Mouse (Mus musculus) liver, embryonic 16.5 days (tissue): ENCODE measurements around the gene Hmgb2. TPM values are rescaled to one million over a fixed set of nuclear protein-coding genes. Genes with fewer than 3 reads are reported as not detected.

ENCODE experiments used
- ATAC-seq: fragments of 200-750 bp; cut with Nextera tagmentation; 2 replicates; pipeline ENCODE4 v1.8.0; 2017; ENCODE audit warnings: low read depth, mild to moderate bottlenecking, moderate number of reproducible peaks, moderate library complexity
- H3K27ac ChIP-seq: fragments of 300-500 bp; sonication (generic); 2 replicates; pipeline ENCODE4 v1.5.1; 2014; ENCODE audit warnings: mild to moderate bottlenecking, low read length
- H3K27me3 ChIP-seq: fragments of 300-500 bp; sonication (generic); 2 replicates; pipeline ENCODE4 v1.6.1; 2014; ENCODE audit warnings: low read depth, low read length, mixed read lengths; ENCODE audit not compliant: control insufficient read depth, insufficient read depth
- H3K36me3 ChIP-seq: fragments of 300-500 bp; sonication (generic); 2 replicates; pipeline ENCODE4 v1.6.1; 2014; ENCODE audit warnings: mild to moderate bottlenecking; ENCODE audit not compliant: control insufficient read depth, insufficient read depth
- H3K4me1 ChIP-seq: fragments of 300-500 bp; sonication (generic); 2 replicates; pipeline ENCODE4 v1.6.1; 2014; ENCODE audit warnings: low read depth, low read length, mixed read lengths; ENCODE audit not compliant: control insufficient read depth
- H3K4me2 ChIP-seq: fragments of 300-500 bp; sonication (generic); 2 replicates; pipeline ENCODE4 v1.6.1; 2014; ENCODE audit warnings: low read depth, low read length, mixed read lengths
- H3K4me3 ChIP-seq: fragments of 300-500 bp; sonication (generic); 2 replicates; pipeline ENCODE4 v1.5.1; 2014; ENCODE audit warnings: low read depth, mild to moderate bottlenecking, low read length
- H3K9ac ChIP-seq: fragments of 300-500 bp; sonication (generic); 2 replicates; pipeline ENCODE4 v1.6.1; 2014; ENCODE audit warnings: low read depth, low read length
- H3K9me3 ChIP-seq: fragments of 300-500 bp; sonication (generic); replicated peaks from 2 replicates; pipeline ENCODE4 v1.6.1; 2016; ENCODE audit warnings: low read length; ENCODE audit not compliant: control insufficient read depth
- WGBS: fragments of 180-500 bp; shearing (Covaris S2); extraction: QIAGEN DNeasy Blood & Tissue Kit; methylation state at CpG from one replicate; pipeline ENCODE4 v1.1.7; 2014; ENCODE audit not compliant: insufficient replicate concordance; 5-methylcytosine and 5-hydroxymethylcytosine counted together
- polyA plus RNA-seq: library from polyadenylated mRNA; unstranded; fragments of >200 nt; fragmentation: Nextera tagmentation; extraction: Ambion mirVana; gene quantifications from 2 replicates; pipeline ENCODE4 v1.2.1, GENCODE M21; 2015

Gene Hmgb2
- polyA plus RNA-seq, 1 experiment from 2014 or later: 226 TPM

DNA sequence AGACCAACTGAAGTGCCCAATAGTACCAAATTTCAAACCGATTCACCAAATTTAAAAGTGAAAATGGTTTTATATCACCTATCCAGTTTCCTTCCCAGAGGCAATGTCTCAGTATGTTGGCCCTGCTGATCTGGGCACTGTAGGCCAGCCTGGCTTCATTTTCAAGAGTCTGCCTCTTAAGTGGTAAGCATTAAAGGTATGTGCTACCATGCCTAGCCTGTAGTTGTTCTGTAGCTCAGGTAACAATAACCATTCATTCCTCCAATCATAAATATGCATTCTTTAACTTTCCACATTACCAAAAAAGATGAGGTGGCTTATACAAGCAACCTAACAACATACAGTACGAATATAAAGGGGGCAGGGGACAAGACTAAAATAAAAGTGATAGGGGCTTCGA lies 6.0 kb downstream of the Hmgb2 start:
- Histone ChIP-seq H3K36me3 (peaks cover 37% of the 10 kb centered on the region), H3K9me3 (no peaks in the 10 kb centered on the region), H3K27me3 (no peaks in the 10 kb centered on the region), H3K9ac (no peak overlapping the region), H3K4me1 (peaks cover 15% of the 10 kb centered on the region), H3K4me3 (no peak overlapping the region), H3K4me2 (no peak overlapping the region), H3K27ac (0 out of 2 replicates have a peak overlapping the region, but pooled peaks have one; percentile 41)
- ATAC-seq: no peak
- 84% methylated on average over 3 of the region's 3 CpGs for WGBS

DNA sequence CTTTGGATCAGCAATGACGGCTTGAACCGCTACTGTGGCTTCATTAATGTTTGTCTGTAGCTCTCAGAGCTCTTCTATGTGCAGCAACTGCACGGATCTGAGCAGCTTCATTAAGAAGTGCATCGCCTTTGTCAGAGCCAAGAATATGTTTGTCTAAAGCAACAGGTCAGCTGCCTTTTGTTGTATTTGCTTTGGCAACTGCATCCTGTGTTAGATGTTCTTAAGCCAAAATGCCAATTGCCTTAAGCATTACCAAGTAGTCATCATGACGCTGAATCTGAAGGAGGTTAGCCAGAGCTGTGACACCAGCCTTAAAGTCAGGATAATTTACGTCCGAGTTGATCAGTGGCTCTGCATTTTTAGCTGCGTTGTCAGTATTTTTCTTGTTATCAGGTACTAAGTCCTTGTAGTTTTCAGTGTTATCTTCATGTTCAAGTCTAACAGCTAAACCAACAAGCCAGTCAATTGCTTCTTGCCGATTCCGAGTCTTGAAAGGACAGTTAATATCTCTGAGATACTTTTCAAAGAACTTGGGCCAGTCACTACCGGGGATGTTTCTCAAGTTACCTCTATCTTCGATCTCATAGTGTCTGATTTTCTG lies 8.6 kb downstream of the Hmgb2 start:
- WGBS: 34% methylated on average over 12 of the region's 12 CpGs
- H3K9ac ChIP-seq: no peak overlapping the region
- peaks cover 13% of the 10 kb centered on the region for H3K4me1 ChIP-seq
- H3K36me3 ChIP-seq: peaks cover 25% of the 10 kb centered on the region
- no peaks in the 10 kb centered on the region for H3K27me3 ChIP-seq
- H3K27ac ChIP-seq: peak overlapping the region; percentile 77
- no peak overlapping the region for H3K4me3 ChIP-seq
- peak overlapping the region; percentile 32 for H3K4me2 ChIP-seq
- H3K9me3 ChIP-seq: no peaks in the 10 kb centered on the region
- ATAC-seq: peak; percentile 68

- ATAC-seq: no peak
- Histone ChIP-seq H3K4me2 (no peak overlapping the region), H3K36me3 (no peaks in the 10 kb centered on the region), H3K9me3 (no peaks in the 10 kb centered on the region), H3K27me3 (no peaks in the 10 kb centered on the region), H3K4me3 (no peak overlapping the region), H3K27ac (no peak overlapping the region), H3K9ac (no peak overlapping the region), H3K4me1 (no peaks in the 10 kb centered on the region; the same call in 1 of the 2 replicates)
- WGBS: 87% methylated on average over 1 of the region's 1 CpGs
Measured at GRCm38 (mm10) chr8:57528036-57528435, 16.3 kb downstream of the Hmgb2 start.

GRCm38 (mm10) chr8:57530238-57530637 lies 18.5 kb downstream of the Hmgb2 start:
- no peak overlapping the region for H3K9ac ChIP-seq
- H3K9me3 ChIP-seq: no peaks in the 10 kb centered on the region
- H3K27ac ChIP-seq: no peak overlapping the region
- WGBS: 73% methylated on average over 13 of the region's 13 CpGs
- no peak; the same call in 1 of the 2 replicates for ATAC-seq
- H3K4me3 ChIP-seq: peak overlapping the region; percentile 20
- no peaks in the 10 kb centered on the region; the same call in 1 of the 2 replicates for H3K4me1 ChIP-seq
- no peaks in the 10 kb centered on the region for H3K27me3 ChIP-seq
- H3K36me3 ChIP-seq: no peaks in the 10 kb centered on the region
- peak overlapping the region; percentile 32 for H3K4me2 ChIP-seq

DNA sequence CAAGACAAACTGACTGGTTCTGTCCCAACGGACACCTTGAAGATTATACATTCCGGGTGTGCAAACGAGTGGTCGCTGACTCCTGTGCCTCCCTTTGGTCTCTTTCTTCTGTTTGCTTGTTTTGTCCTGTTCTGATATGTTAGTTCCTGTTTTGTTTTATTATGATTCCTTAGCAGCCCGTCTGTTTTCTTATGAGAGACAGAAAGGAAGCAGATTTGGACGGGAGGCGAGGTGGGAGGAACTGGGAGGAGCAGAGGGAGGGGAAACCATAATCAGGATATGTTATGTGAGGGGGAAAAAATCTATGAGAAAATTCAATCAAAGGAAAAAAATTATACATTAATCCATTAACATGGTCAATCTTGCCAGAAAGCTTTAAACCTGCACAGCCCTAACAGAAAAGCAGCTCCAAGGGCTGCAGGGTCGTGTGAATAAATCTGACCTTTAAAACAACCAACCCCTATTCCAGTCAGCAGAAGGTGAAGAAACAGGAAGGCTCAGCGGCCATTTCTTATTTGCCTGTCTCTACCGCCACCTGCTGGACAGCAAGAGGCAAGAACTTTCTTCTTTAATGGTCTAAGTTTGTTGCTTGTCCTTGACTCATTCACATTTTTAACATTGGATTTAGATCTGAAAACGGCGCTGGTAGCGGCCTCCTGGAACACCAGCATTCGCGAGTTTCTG lies 19.1 kb downstream of the Hmgb2 start:
- ATAC-seq: peak; percentile 58
- no peak overlapping the region for H3K27ac ChIP-seq
- H3K9me3 ChIP-seq: no peaks in the 10 kb centered on the region
- WGBS: 19% methylated on average over 15 of the region's 15 CpGs
- H3K4me3 ChIP-seq: peak overlapping the region; percentile 20
- no peak overlapping the region for H3K9ac ChIP-seq
- peak overlapping the region; percentile 32 for H3K4me2 ChIP-seq
- H3K4me1 ChIP-seq: no peaks in the 10 kb centered on the region; the same call in 1 of the 2 replicates
- H3K27me3 ChIP-seq: no peaks in the 10 kb centered on the region
- H3K36me3 ChIP-seq: no peaks in the 10 kb centered on the region; the same call in 1 of the 2 replicates

GRCm38 (mm10) chr8:57532223-57532622 lies 20.5 kb downstream of the Hmgb2 start:
- 49% methylated on average over 2 of the region's 2 CpGs for WGBS
- Histone ChIP-seq H3K4me1 (no peaks in the 10 kb centered on the region; the same call in 1 of the 2 replicates), H3K27me3 (no peaks in the 10 kb centered on the region), H3K27ac (no peak overlapping the region), H3K9me3 (no peaks in the 10 kb centered on the region), H3K4me2 (no peak overlapping the region), H3K9ac (no peak overlapping the region), H3K36me3 (no peaks in the 10 kb centered on the region; the same call in 1 of the 2 replicates), H3K4me3 (no peak overlapping the region)
- ATAC-seq: no peak

DNA sequence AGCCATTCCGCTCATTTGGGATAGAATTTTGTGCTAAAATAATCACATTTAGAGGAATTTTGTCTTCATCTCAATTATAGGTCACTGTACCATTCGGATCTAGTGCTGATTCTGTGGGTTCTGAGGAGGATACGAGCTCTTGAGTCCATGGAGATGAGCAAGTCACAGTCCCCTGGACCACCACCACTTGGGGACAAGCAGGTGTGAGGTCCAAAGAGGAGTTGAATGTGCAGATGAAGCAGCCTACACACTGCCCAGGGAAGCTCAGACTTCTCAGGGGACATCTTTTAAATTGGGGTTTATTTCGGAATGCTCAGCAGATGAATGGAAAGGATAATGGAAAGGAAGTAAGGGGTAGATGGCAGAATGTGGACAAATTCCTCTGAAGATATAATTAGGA lies 21.4 kb downstream of the Hmgb2 start:
- Histone ChIP-seq H3K9me3 (no peaks in the 10 kb centered on the region), H3K4me2 (no peak overlapping the region), H3K27ac (no peak overlapping the region), H3K4me3 (no peak overlapping the region), H3K36me3 (no peaks in the 10 kb centered on the region; the same call in 1 of the 2 replicates), H3K9ac (no peak overlapping the region), H3K4me1 (no peaks in the 10 kb centered on the region; the same call in 1 of the 2 replicates), H3K27me3 (no peaks in the 10 kb centered on the region)
- ATAC-seq: no peak
- WGBS: 74% methylated on average over 4 of the region's 4 CpGs

DNA sequence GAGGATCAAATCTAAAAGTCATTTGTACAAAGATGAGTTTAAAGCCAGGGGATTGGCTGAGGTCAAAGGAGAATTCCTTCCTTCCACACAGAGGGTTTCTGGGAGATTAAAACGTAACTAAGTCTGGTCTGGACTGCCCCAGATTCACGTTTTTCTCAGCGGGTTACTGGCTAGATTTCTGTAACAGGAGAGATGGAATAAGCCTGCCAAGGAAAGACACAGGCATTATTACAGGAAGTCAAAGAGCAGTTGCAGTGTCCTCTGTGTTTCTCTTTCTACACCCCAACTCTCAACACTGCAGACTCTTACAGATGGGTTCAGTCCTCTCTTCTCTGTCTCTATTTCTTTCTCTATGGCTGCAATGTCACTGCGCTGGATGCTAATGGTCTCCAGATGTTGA lies 22.8 kb downstream of the Hmgb2 start:
- Histone ChIP-seq H3K36me3 (no peaks in the 10 kb centered on the region; the same call in 1 of the 2 replicates), H3K4me2 (no peak overlapping the region), H3K9ac (no peak overlapping the region), H3K27me3 (no peaks in the 10 kb centered on the region), H3K4me3 (no peak overlapping the region), H3K9me3 (no peaks in the 10 kb centered on the region), H3K4me1 (no peaks in the 10 kb centered on the region; the same call in 1 of the 2 replicates), H3K27ac (no peak overlapping the region)
- no peak for ATAC-seq
- 77% methylated on average over 4 of the region's 4 CpGs for whole genome bisulfite sequencing

DNA sequence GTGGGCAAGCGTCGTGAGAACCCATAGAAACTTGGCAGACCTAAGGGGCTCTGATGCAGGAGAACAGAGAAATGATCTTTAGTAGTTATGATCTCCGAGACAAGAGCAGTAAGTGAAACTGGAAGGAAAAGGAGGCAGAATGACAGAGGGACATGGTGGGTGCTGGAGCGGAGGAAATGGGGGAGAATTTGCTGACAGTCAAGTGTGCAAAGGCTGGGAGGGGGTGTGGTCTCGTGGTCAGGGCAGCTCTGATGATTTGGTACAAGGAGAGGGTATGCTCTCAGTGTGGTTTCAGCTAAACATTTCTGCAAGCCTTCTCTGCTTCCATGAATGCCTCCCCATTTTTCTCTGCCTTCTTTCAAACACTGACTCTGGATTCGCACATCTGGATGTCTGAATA lies 24.5 kb downstream of the Hmgb2 start:
- Histone ChIP-seq H3K9ac (no peak overlapping the region), H3K4me3 (no peak overlapping the region), H3K27me3 (no peaks in the 10 kb centered on the region), H3K36me3 (no peaks in the 10 kb centered on the region; the same call in 1 of the 2 replicates), H3K27ac (no peak overlapping the region), H3K4me2 (no peak overlapping the region), H3K9me3 (no peaks in the 10 kb centered on the region), H3K4me1 (no peaks in the 10 kb centered on the region)
- no peak for ATAC-seq
- 71% methylated on average over 6 of the region's 6 CpGs for WGBS
